Mouse (Mus musculus) limb, embryonic 10.5 days (tissue): ENCODE measurements around the gene Dmap1. TPM values are rescaled to one million over a fixed set of nuclear protein-coding genes. Genes with fewer than 3 reads are reported as not detected.
A peak's percentile ranks its signal among the peaks of the same experiment; 100 is the strongest.

ENCODE experiments used
- DNase-seq: peaks from one replicate; pipeline ENCODE4 v3.0.0-alpha.2; 2017; ENCODE audit warnings: low spot score
- H3K27ac ChIP-seq: fragments of 300-500 bp; sonication (generic); 2 replicates; pipeline ENCODE4 v1.5.1; 2016; ENCODE audit warnings: mild to moderate bottlenecking
- H3K27me3 ChIP-seq: fragments of 300-500 bp; sonication (generic); 2 replicates; pipeline ENCODE4 v1.6.1; 2016; ENCODE audit warnings: low read depth, mild to moderate bottlenecking; ENCODE audit not compliant: poor library complexity, severe bottlenecking
- H3K36me3 ChIP-seq: fragments of 300-500 bp; sonication (generic); 2 replicates; pipeline ENCODE4 v1.6.1; 2016; ENCODE audit warnings: mild to moderate bottlenecking, moderate library complexity
- H3K4me1 ChIP-seq: fragments of 300-500 bp; sonication (generic); 2 replicates; pipeline ENCODE4 v1.6.1; 2016
- H3K4me3 ChIP-seq: fragments of 300-500 bp; sonication (generic); 2 replicates; pipeline ENCODE4 v1.5.1; 2016; ENCODE audit warnings: mild to moderate bottlenecking, moderate library complexity
- H3K9me3 ChIP-seq: fragments of 300-500 bp; sonication (generic); replicated peaks from 2 replicates; pipeline ENCODE4 v1.6.1; 2016; ENCODE audit warnings: mild to moderate bottlenecking
- WGBS: fragments of 180-500 bp; shearing (Covaris S2); methylation state at CpG from one replicate; pipeline ENCODE4 v1.1.7; 2016; 5-methylcytosine and 5-hydroxymethylcytosine counted together
- polyA plus RNA-seq: library from polyadenylated mRNA; unstranded; fragments of >200 nt; fragmentation: Nextera tagmentation; extraction: Ambion mirVana; gene quantifications from 2 replicates; pipeline ENCODE4 v1.2.1, GENCODE M21; 2016

The Dmap1 gene
- 89.7 and 92.2 TPM in 2 replicates for polyA plus RNA-seq

GRCm38 (mm10) chr4:117681931-117682461 lies at the start of gene Dmap1:
Gene Dmap1 (minus strand): TSS chr4:117682273.
- no peaks in the 10 kb centered on the region for H3K9me3 ChIP-seq
- peak; percentile 96 for DNase-seq
- WGBS = under 1% methylated on average over 33 of the region's 33 CpGs
- peak within 1 kb of the TSS; percentile 91 for H3K4me3 ChIP-seq
- peaks cover 19% of the 10 kb centered on the region for H3K4me1 ChIP-seq
- no peaks in the 10 kb centered on the region for H3K27me3 ChIP-seq
- peaks cover 40% of the 10 kb centered on the region for H3K36me3 ChIP-seq
- H3K27ac ChIP-seq = peak within 1 kb of the TSS; percentile 88

GRCm38 (mm10) chr4:117724112-117724511 lies 42.0 kb upstream of the Dmap1 start, which contains the start of gene Gm12845:
Gene Gm12845 (plus strand): TSS chr4:117724412.
- DNase-seq = no peak
- H3K27ac ChIP-seq = no peak within 1 kb of the TSS
- 98% methylated on average over 1 of the region's 1 CpGs for WGBS
- H3K9me3 ChIP-seq = no peaks in the 10 kb centered on the region
- H3K27me3 ChIP-seq = no peaks in the 10 kb centered on the region
- no peak within 1 kb of the TSS for H3K4me3 ChIP-seq
- no peaks in the 10 kb centered on the region for H3K36me3 ChIP-seq
- no peaks in the 10 kb centered on the region for H3K4me1 ChIP-seq

GRCm38 (mm10) chr4:117713303-117714098 lies 31.4 kb upstream of the Dmap1 start:
- Histone ChIP-seq H3K27me3 (no peaks in the 10 kb centered on the region), H3K36me3 (no peaks in the 10 kb centered on the region), H3K4me1 (no peaks in the 10 kb centered on the region), H3K27ac (no peak overlapping the region), H3K4me3 (no peak overlapping the region), H3K9me3 (no peaks in the 10 kb centered on the region)
- 80% methylated on average over 6 of the region's 6 CpGs for WGBS
- no peak for DNase-seq

- Histone ChIP-seq H3K27ac (no peak overlapping the region), H3K4me1 (no peaks in the 10 kb centered on the region), H3K4me3 (no peak overlapping the region), H3K9me3 (no peaks in the 10 kb centered on the region), H3K36me3 (no peaks in the 10 kb centered on the region), H3K27me3 (no peaks in the 10 kb centered on the region)
- WGBS = 90% methylated on average over 3 of the region's 3 CpGs
- DNase-seq = no peak
These were observed 30.2 kb upstream of the Dmap1 start for GRCm38 (mm10) chr4:117712314-117712713.

GRCm38 (mm10) chr4:117708780-117709550 lies 26.9 kb upstream of the Dmap1 start:
- H3K27me3 ChIP-seq = no peaks in the 10 kb centered on the region
- no peak for DNase-seq
- H3K36me3 ChIP-seq = no peaks in the 10 kb centered on the region
- no peak overlapping the region for H3K27ac ChIP-seq
- 74% methylated on average over 3 of the region's 3 CpGs for WGBS
- H3K4me3 ChIP-seq = no peak overlapping the region
- peaks cover 7% of the 10 kb centered on the region; the same call in 1 of the 2 replicates for H3K4me1 ChIP-seq
- no peaks in the 10 kb centered on the region for H3K9me3 ChIP-seq

GRCm38 (mm10) chr4:117705361-117705760 lies 23.3 kb upstream of the Dmap1 start:
- no peak overlapping the region for H3K4me3 ChIP-seq
- no peaks in the 10 kb centered on the region for H3K9me3 ChIP-seq
- DNase-seq = peak; percentile 62
- peaks cover 7% of the 10 kb centered on the region; the same call in 1 of the 2 replicates for H3K4me1 ChIP-seq
- no peaks in the 10 kb centered on the region for H3K36me3 ChIP-seq
- H3K27me3 ChIP-seq = no peaks in the 10 kb centered on the region
- no peak overlapping the region for H3K27ac ChIP-seq
- 8% methylated on average over 7 of the region's 7 CpGs for WGBS

- no peaks in the 10 kb centered on the region for H3K27me3 ChIP-seq
- H3K4me3 ChIP-seq = no peak overlapping the region
- no peak for DNase-seq
- peaks cover 10% of the 10 kb centered on the region for H3K4me1 ChIP-seq
- H3K9me3 ChIP-seq = no peaks in the 10 kb centered on the region
- no peaks in the 10 kb centered on the region for H3K36me3 ChIP-seq
- WGBS = 78% methylated on average over 4 of the region's 4 CpGs
- H3K27ac ChIP-seq = no peak overlapping the region
These were observed 4.3 kb upstream of the Dmap1 start for GRCm38 (mm10) chr4:117686354-117686753.

GRCm38 (mm10) chr4:117683048-117683768 lies 1.1 kb upstream of the Dmap1 start:
- Histone ChIP-seq H3K4me1 (peaks cover 19% of the 10 kb centered on the region), H3K9me3 (no peaks in the 10 kb centered on the region), H3K27ac (peak overlapping the region; percentile 88; the same call in 1 of the 2 replicates), H3K27me3 (no peaks in the 10 kb centered on the region), H3K4me3 (no peak overlapping the region), H3K36me3 (peaks cover 29% of the 10 kb centered on the region)
- WGBS = 85% methylated on average over 6 of the region's 6 CpGs
- DNase-seq = no peak

GRCm38 (mm10) chr4:117682463-117682862 lies 390 bp upstream of the Dmap1 start:
- no peak for DNase-seq
- Histone ChIP-seq H3K4me1 (peaks cover 19% of the 10 kb centered on the region), H3K36me3 (peaks cover 35% of the 10 kb centered on the region), H3K9me3 (no peaks in the 10 kb centered on the region), H3K4me3 (peak overlapping the region; percentile 91), H3K27me3 (no peaks in the 10 kb centered on the region), H3K27ac (peak overlapping the region; percentile 88)

GRCm38 (mm10) chr4:117680963-117681362 lies 1.1 kb downstream of the Dmap1 start:
- Histone ChIP-seq H3K27ac (no peak overlapping the region), H3K4me1 (peaks cover 19% of the 10 kb centered on the region), H3K4me3 (peak overlapping the region; percentile 91), H3K27me3 (no peaks in the 10 kb centered on the region), H3K9me3 (no peaks in the 10 kb centered on the region), H3K36me3 (peaks cover 50% of the 10 kb centered on the region)
- 80% methylated on average over 6 of the region's 6 CpGs for WGBS
- no peak for DNase-seq

- no peaks in the 10 kb centered on the region for H3K9me3 ChIP-seq
- DNase-seq = peak; percentile 88
- no peaks in the 10 kb centered on the region for H3K27me3 ChIP-seq
- no peak overlapping the region for H3K27ac ChIP-seq
- WGBS = 29% methylated on average over 3 of the region's 3 CpGs
- H3K36me3 ChIP-seq = peaks cover 89% of the 10 kb centered on the region
- H3K4me3 ChIP-seq = no peak overlapping the region
- H3K4me1 ChIP-seq = peaks cover 15% of the 10 kb centered on the region
These were observed 5.2 kb downstream of the Dmap1 start for GRCm38 (mm10) chr4:117676903-117677302.

GRCm38 (mm10) chr4:117673901-117674300 lies 8.2 kb downstream of the Dmap1 start:
- DNase-seq = no peak
- peaks cover 8% of the 10 kb centered on the region; the same call in 1 of the 2 replicates for H3K4me1 ChIP-seq
- no peak overlapping the region for H3K4me3 ChIP-seq
- H3K36me3 ChIP-seq = peaks cover 72% of the 10 kb centered on the region
- 91% methylated on average over 3 of the region's 3 CpGs for WGBS
- no peaks in the 10 kb centered on the region for H3K9me3 ChIP-seq
- no peaks in the 10 kb centered on the region for H3K27me3 ChIP-seq
- H3K27ac ChIP-seq = no peak overlapping the region
